Mouse (Mus musculus) CH12.LX (cell line): ENCODE data around the gene Fam92b. TPM values are rescaled to one million over a fixed set of nuclear protein-coding genes. Genes with fewer than 3 reads are reported as not detected.
A peak's percentile ranks its signal among the peaks of the same experiment; 100 is the strongest.

Experiments used
- DNase-seq: peaks from one replicate; pipeline ENCODE4 v3.0.0-alpha.2; 2013; ENCODE audit errors: extremely low read depth
- H3K27ac ChIP-seq: 2 replicates; pipeline ENCODE4 v1.5.1; 2012; ENCODE audit warnings: low read depth, mild to moderate bottlenecking, control low read depth, moderate library complexity; ENCODE audit not compliant: insufficient read depth
- H3K27me3 ChIP-seq: replicated peaks from 2 replicates; pipeline ENCODE3; 2012; ENCODE audit warnings: inconsistent platforms
- H3K36me3 ChIP-seq, 2 experiments: replicated peaks in 1 of 2; 2 replicates each; pipeline versions ENCODE3 to v1.6.1; 2012; ENCODE audit warnings: inconsistent platforms in 1 of 2, low read length in 1 of 2, mild to moderate bottlenecking in 1 of 2, mixed read lengths in 1 of 2, moderate library complexity in 1 of 2; ENCODE audit not compliant: control insufficient read depth in 1 of 2, insufficient read depth in 1 of 2
- H3K4me1 ChIP-seq, 2 experiments: 2 replicates each; pipeline ENCODE4 v1.6.1; 2012; ENCODE audit warnings: inconsistent platforms in 1 of 2, moderate library complexity in 1 of 2; ENCODE audit not compliant: insufficient read depth in 2 of 2, control insufficient read depth in 1 of 2
- H3K4me2 ChIP-seq: 2 replicates; pipeline ENCODE4 v1.6.1; 2012; ENCODE audit warnings: low read depth, mild to moderate bottlenecking, control low read depth; ENCODE audit not compliant: poor library complexity, insufficient read depth, severe bottlenecking
- H3K4me3 ChIP-seq, 3 experiments: fragments of 150-350 bp in 1 of 3; sonication (generic) in 1 of 3; replicated peaks in 1 of 3; 2 replicates each; pipeline versions ENCODE3 to v1.5.1; 2011 to 2012; ENCODE audit warnings: low read depth in 2 of 3, low read length in 2 of 3, mild to moderate bottlenecking in 2 of 3, moderate library complexity in 2 of 3, control low read depth in 1 of 3, improper control_type of control experiment in 1 of 3, inconsistent platforms in 1 of 3, mixed read lengths in 1 of 3; ENCODE audit not compliant: poor library complexity in 1 of 3
- H3K79me2 ChIP-seq: replicated peaks from 2 replicates; pipeline ENCODE4 v1.6.1; 2012; ENCODE audit warnings: mild to moderate bottlenecking, moderate library complexity; ENCODE audit not compliant: control insufficient read depth, poor library complexity, insufficient read depth, severe bottlenecking; ENCODE audit errors: extremely low read depth
- H3K9ac ChIP-seq: 2 replicates; pipeline ENCODE4 v1.6.1; 2012; ENCODE audit warnings: low read depth, mild to moderate bottlenecking, control low read depth, moderate library complexity; ENCODE audit not compliant: insufficient read depth
- H3K9me3 ChIP-seq: replicated peaks from 2 replicates; pipeline ENCODE3; 2012; ENCODE audit warnings: low read length, inconsistent platforms, mixed read lengths
- BHLHE40 ChIP-seq: IDR thresholded peaks from 2 replicates; pipeline ENCODE4 v1.6.1; 2011; ENCODE audit warnings: mild to moderate bottlenecking, low read depth, low read length, improper control_type of control experiment
- CHD1 ChIP-seq: IDR thresholded peaks from 2 replicates; pipeline ENCODE4 v1.6.1; 2012; ENCODE audit warnings: low read depth, low read length, improper control_type of control experiment, inconsistent platforms
- CTCF ChIP-seq, 2 experiments: IDR thresholded peaks in 1 of 2; conservative IDR thresholded peaks in 1 of 2; 2 replicates each; pipeline ENCODE4 v1.5.1; 2011 to 2012; ENCODE audit warnings: low read depth in 2 of 2, low read length in 2 of 2, improper control_type of control experiment in 1 of 2, inconsistent platforms in 1 of 2, mild to moderate bottlenecking in 1 of 2, moderate library complexity in 1 of 2
- E2F4 ChIP-seq: IDR thresholded peaks from 2 replicates; pipeline ENCODE4 v1.6.1; 2011; ENCODE audit warnings: low read depth, low read length, improper control_type of control experiment; ENCODE audit not compliant: insufficient replicate concordance
- GABPA ChIP-seq: IDR thresholded peaks from 2 replicates; pipeline ENCODE4 v1.6.1; 2012; ENCODE audit warnings: low read depth, low read length, improper control_type of control experiment, inconsistent platforms; ENCODE audit not compliant: insufficient replicate concordance
- MAZ ChIP-seq: IDR thresholded peaks from 2 replicates; pipeline ENCODE4 v1.6.1; 2012; ENCODE audit warnings: low read depth, mild to moderate bottlenecking, inconsistent platforms, low read length, improper control_type of control experiment, moderate library complexity
- MEF2A ChIP-seq: IDR thresholded peaks from 2 replicates; pipeline ENCODE4 v1.6.1; 2014; ENCODE audit warnings: low read depth, mild to moderate bottlenecking, inconsistent platforms, low read length, improper control_type of control experiment, borderline replicate concordance
- MYC ChIP-seq: IDR thresholded peaks from 2 replicates; pipeline ENCODE4 v1.6.1; 2011; ENCODE audit warnings: low read depth, mild to moderate bottlenecking, improper control_type of control experiment, low read length
- NELFE ChIP-seq: IDR thresholded peaks from 2 replicates; pipeline ENCODE4 v1.6.1; 2011; ENCODE audit warnings: low read depth, low read length, improper control_type of control experiment
- NRF1 ChIP-seq: IDR thresholded peaks from 2 replicates; pipeline ENCODE4 v1.6.1; 2014; ENCODE audit warnings: low read depth, mild to moderate bottlenecking, inconsistent platforms, low read length, improper control_type of control experiment, moderate library complexity
- POLR2A ChIP-seq: IDR thresholded peaks from 2 replicates; pipeline ENCODE4 v1.6.1; 2011; ENCODE audit warnings: low read depth, mild to moderate bottlenecking, improper control_type of control experiment, low read length
- POLR2AphosphoS2 ChIP-seq: IDR thresholded peaks from 2 replicates; pipeline ENCODE4 v1.6.1; 2011; ENCODE audit warnings: low read depth, low read length, improper control_type of control experiment
- RAD21 ChIP-seq: IDR thresholded peaks from 2 replicates; pipeline ENCODE4 v1.6.1; 2011; ENCODE audit warnings: low read depth, mild to moderate bottlenecking, low read length, improper control_type of control experiment, moderate library complexity
- SIN3A ChIP-seq: IDR thresholded peaks from 2 replicates; pipeline ENCODE4 v1.6.1; 2012; ENCODE audit warnings: low read length, improper control_type of control experiment, inconsistent platforms
- SMC3 ChIP-seq: IDR thresholded peaks from 2 replicates; pipeline ENCODE4 v1.6.1; 2011; ENCODE audit warnings: low read depth, low read length, improper control_type of control experiment
- TBP ChIP-seq: conservative IDR thresholded peaks from 2 replicates; pipeline ENCODE4 v1.6.1; 2011; ENCODE audit warnings: low read depth, low read length, improper control_type of control experiment
- ZC3H11A ChIP-seq: IDR thresholded peaks from 2 replicates; pipeline ENCODE4 v1.6.1; 2012; ENCODE audit warnings: low read depth, mild to moderate bottlenecking, inconsistent platforms, low read length, improper control_type of control experiment
- ZNF384 ChIP-seq: IDR thresholded peaks from 2 replicates; pipeline ENCODE4 v1.6.1; 2012; ENCODE audit warnings: low read depth, low read length, improper control_type of control experiment, inconsistent platforms
- dilution Hi-C: fragments of 300-500 bp; cut with MboI; formaldehyde crosslinking; loops from 2 replicates; pipeline ENCODE4 v1.14.3; 2020; ENCODE audit warnings: low sequenced_read_pairs; ENCODE audit not compliant: extremely low pct_unique_long_range_greater_than_20kb, extremely low pct_ligation_motif_present
- in situ Hi-C: fragments of 300-500 bp; cut with MboI; formaldehyde crosslinking; loops from 3 replicates; pipeline ENCODE4 v1.14.3; 2019; ENCODE audit warnings: low sequenced_read_pairs, low pct_ligation_motif_present, low pct_unique_long_range_greater_than_20kb, mixed read lengths
- polyA plus RNA-seq: library from polyadenylated mRNA; unstranded; fragments of >175 nt; gene quantifications from 2 replicates; pipeline ENCODE4 v1.2.1, GENCODE M21; 2012; ENCODE audit warnings: low read depth; ENCODE audit not compliant: insufficient read length
- total RNA-seq, 2 experiments: library from RNA; depleted of rRNA; stranded (reverse); fragments of 300-350 nt in 1 of 2; fragments of >200 nt in 1 of 2; gene quantifications; 2 replicates each; pipeline ENCODE4 v1.2.3; 2012 to 2014

Fam92b gene
- total and polyA plus RNA-seq, 3 experiments = not detected

- TF ChIP-seq E2F4 (no peak), GABPA (no peak), BHLHE40 (no peak), POLR2A (no peak), RAD21 (no peak; the same call in none of the 2 replicates), CTCF (conservative IDR thresholded peaks at IDR 0.05 in 1 of 2, IDR thresholded peaks at IDR 0.05 in 1 of 2; ENCODE audit: low read depth in 2 of 2, low read length in 2 of 2) (peak in 1 of 2 experiments; percentile 74; a peak in 2 of 4 replicates), MAZ (peak; percentile 32; the same call in 1 of the 2 replicates), SIN3A (no peak), ZC3H11A (no peak), POLR2AphosphoS2 (no peak), NRF1 (no peak)
- Histone ChIP-seq H3K79me2 (no peaks in the 10 kb centered on the region), H3K9me3 (no peaks in the 10 kb centered on the region), H3K27me3 (peaks cover 4% of the 10 kb centered on the region), H3K4me2 (0 out of 2 replicates have a peak overlapping the region, but pooled peaks have one; percentile 17), H3K36me3 (no peaks in the 10 kb centered on the region), H3K4me3 (no peak overlapping the region), H3K4me1 (peaks cover 21 to 54% of the 10 kb centered on the region in 2 experiments), H3K9ac (no peak overlapping the region), H3K27ac (no peak overlapping the region)
- in situ Hi-C loops (no loop called here), dilution Hi-C loops (no loop called here)
- no peak for DNase-seq
These were observed 34.1 kb upstream of the Fam92b start for GRCm38 (mm10) chr8:120211345-120211744.

GRCm38 (mm10) chr8:120208113-120208512 is 30.8 kb upstream of the Fam92b start:
- dilution Hi-C loops = no loop called here
- Histone ChIP-seq H3K36me3 (no peaks in the 10 kb centered on the region), H3K27me3 (peaks cover 10% of the 10 kb centered on the region), H3K9ac (no peak overlapping the region), H3K4me1 (peaks cover 4 to 22% of the 10 kb centered on the region in 2 experiments; a peak in 3 of 4 replicates), H3K4me2 (no peak overlapping the region), H3K27ac (no peak overlapping the region), H3K4me3 (no peak overlapping the region), H3K79me2 (no peaks in the 10 kb centered on the region), H3K9me3 (no peaks in the 10 kb centered on the region)
- no peak for DNase-seq
- TF ChIP-seq CHD1 (no peak), NELFE (no peak), MYC (no peak), TBP (no peak), SMC3 (no peak), MEF2A (no peak), ZNF384 (no peak)
- in situ Hi-C loops = no loop called here
